Mouse (Mus musculus): ENCODE data around the gene Tor1aip1.

Gene Tor1aip1

DNA sequence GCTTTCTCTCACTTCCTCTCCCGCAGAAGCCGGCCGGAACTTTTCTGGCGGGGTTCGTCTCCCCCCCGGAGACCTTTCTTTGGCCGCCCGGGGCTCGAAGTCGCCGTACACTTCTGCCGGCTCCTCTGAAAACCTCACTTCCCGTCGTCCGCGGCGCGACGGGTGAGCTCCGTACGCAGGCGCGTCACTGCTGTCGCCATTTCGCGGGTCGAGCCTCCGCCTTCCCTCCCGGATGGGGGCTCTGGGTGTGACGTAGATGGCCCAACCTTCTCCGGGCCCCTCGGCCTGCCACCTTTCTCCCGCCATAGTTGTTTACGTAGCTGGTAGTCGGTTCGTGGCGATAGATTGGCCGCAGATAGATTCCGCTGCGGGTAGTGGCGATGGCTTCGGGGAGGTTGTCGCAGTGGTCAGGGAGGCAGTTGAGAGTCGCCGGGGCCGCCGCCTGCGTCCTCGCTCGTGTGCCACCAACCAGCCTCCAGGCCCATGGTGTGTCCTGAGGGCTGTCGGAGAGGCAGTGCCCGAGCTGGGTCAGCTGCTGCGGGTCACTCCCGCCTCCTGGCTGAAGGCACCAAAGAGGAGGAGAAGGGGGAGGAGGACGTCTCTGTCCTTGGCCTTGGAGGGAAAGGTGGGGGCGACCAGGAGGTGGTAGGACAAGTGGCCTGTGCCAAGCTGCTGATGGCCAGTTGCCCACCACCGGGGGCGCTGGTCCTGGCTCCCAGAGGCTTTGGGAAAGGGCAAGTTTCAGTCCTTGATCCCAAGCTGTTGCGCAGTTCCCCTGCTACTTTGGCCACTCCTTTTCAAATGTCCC, at the start of gene Tor1aip1:
TSS of gene Tor1aip1 (minus strand) at position 551 of the 808 bp plus-strand sequence.
- DNase-seq: peak; percentile 96 to 98

- peak in 1 of 2 experiments; percentile 32 for DNase-seq
These were observed 49.5 kb upstream of the Tor1aip1 start for GRCm38 (mm10) chr1:156085770-156086169.

- DNase-seq: no peak
These were observed 48.3 kb upstream of the Tor1aip1 start for GRCm38 (mm10) chr1:156084603-156085002.

- DNase-seq: no peak
These were observed 41.4 kb upstream of the Tor1aip1 start for GRCm38 (mm10) chr1:156077655-156078054.

- no peak for DNase-seq
These were observed 40.2 kb upstream of the Tor1aip1 start for GRCm38 (mm10) chr1:156076474-156076873.

DNA sequence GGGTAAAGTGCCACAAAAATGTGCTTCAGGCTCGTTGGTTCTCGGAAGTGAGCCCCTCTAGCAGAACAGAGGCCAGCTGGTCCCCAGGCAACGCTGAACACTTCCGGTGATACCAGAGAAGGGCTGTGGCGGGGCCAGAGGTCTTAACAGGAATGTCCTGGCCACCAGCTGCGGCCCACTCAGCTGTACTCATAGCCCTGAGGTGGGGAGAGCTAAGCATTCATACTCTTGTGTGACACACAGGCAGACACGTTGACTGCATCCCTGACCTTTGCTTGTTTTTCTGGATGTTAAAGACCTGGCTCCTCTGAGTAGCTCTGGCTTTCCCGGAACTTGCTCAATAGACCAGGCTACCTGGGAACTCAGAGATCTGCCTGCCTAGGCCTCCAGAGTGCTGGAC, 38.3 kb upstream of the Tor1aip1 start:
- DNase-seq: peak; percentile 77 to 85

GRCm38 (mm10) chr1:156073169-156073821, 37.0 kb upstream of the Tor1aip1 start:
- no peak for DNase-seq

DNA sequence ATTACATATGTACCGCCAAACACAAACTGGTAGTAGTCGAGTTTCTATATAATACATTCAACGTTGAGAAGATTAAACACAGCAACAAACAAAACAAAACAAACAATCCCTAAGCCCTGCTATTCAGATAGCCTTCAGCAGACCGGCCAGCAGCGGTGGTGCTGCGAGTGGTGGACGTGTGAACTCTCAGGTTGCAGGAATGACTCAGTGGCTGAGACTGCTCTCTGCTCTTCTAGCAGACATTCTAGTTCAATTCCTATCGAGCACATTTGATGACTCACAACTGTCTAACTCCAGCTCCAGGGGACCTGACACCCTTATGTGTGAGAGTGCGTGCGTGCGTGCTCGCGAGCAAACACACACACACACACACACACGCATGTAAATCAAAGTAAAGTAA, 33.8 kb upstream of the Tor1aip1 start:
- DNase-seq: no peak

DNA sequence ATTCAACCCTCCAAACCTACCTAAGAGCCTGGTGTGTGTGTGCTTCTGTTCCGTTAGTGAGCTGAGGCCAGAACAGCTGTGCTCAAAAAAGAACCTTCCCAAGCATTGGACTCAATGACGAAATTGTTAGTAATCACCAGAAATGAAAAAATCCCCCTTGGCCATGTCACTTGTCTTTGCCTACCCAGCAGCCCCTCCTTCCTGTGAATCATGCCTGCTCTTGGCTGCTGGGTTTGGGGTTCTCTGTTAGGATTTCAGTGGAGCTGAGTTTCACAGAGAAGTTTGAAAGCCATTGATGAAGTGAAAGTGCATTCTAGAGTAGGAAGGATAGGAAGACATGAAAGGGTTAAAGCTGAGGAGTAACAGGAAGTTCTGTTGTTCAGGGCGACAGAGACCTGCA, 29.9 kb upstream of the Tor1aip1 start:
- DNase-seq: no peak

- no peak for DNase-seq
These were observed 25.9 kb upstream of the Tor1aip1 start for GRCm38 (mm10) chr1:156062193-156062592.

GRCm38 (mm10) chr1:156058207-156058606, 21.9 kb upstream of the Tor1aip1 start:
- no peak for DNase-seq

GRCm38 (mm10) chr1:156046688-156047087, 10.4 kb upstream of the Tor1aip1 start:
- peak; percentile 33 to 63 for DNase-seq

DNA sequence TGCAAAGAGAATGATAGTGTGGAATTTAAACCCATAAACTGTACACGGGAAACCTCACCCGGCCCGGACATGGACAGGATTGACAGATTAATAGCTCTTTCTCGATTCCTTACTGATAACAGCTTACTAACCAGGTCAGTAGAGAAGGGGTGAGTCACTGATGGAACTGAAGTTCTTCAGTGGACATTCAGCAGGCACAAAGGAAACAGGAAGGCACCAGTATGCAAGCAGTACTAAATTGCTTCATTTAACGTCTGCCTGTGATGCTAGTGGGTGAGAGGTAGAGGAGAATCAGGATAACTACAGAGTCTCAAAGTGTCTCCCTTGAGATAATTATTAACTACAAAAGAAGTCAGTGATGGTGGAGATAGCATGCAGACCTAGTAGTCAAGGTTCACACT, 7.9 kb upstream of the Tor1aip1 start:
- DNase-seq: no peak

DNA sequence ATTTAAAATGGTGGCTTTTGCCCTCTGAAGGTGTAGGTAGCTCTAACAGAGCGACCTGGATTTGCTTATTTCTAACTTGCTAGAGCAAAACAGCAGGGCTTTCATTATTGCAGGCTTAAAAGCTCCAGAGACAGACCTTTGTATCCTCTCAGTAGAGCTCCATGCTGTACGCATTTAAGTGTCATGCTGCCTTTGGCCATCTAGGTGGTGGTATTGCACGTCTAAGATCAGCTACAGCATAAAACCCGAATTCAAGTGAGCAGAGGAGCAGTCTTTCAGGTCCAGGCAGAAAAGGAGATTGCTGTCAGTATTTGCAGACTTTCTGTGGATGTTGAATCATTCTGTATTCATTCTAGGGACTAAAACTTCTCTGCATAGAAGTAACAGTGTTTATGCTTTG, 6.7 kb upstream of the Tor1aip1 start:
- peak; percentile 59 to 70 for DNase-seq

- no peak for DNase-seq
These were observed 6.2 kb upstream of the Tor1aip1 start for GRCm38 (mm10) chr1:156042481-156042880.

DNA sequence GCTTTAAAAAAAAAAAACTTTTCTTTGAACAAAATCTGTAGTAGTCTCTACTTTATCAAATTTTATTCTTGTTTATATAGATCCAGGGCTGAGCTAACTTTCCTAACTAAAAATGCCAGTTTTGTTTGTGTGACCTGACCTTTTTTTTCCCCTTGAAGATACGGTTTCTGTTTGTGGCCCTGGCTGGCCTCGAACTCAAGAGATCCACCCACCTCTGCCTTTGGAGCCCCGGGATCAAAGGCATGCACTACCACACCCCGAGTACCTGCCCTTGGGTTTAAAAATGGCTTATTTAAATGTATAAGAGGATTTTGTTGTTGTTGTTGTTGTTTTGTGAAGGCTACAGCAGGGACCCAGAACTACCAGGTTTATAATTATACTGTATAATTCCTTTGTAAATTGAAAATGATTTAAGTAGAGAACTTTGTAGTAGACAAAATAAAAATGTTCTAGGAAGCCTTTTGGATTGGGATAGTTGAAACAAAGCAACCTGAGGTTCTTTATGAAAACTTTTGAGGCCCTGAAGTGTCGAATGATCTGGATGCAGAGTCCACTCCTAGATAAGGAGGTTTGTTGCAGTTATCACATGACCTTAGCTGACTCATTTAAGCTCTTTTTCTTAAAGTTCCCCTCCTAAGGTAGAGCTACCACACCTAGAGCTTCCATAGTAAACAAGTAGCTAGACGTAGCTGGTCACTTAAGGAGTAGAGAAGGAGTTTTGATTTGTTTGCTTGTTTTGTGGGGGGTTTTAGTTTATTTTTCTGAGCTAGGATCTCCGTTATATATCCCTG, 5.4 kb upstream of the Tor1aip1 start:
- peak in 1 of 2 experiments; percentile 4 for DNase-seq

DNA sequence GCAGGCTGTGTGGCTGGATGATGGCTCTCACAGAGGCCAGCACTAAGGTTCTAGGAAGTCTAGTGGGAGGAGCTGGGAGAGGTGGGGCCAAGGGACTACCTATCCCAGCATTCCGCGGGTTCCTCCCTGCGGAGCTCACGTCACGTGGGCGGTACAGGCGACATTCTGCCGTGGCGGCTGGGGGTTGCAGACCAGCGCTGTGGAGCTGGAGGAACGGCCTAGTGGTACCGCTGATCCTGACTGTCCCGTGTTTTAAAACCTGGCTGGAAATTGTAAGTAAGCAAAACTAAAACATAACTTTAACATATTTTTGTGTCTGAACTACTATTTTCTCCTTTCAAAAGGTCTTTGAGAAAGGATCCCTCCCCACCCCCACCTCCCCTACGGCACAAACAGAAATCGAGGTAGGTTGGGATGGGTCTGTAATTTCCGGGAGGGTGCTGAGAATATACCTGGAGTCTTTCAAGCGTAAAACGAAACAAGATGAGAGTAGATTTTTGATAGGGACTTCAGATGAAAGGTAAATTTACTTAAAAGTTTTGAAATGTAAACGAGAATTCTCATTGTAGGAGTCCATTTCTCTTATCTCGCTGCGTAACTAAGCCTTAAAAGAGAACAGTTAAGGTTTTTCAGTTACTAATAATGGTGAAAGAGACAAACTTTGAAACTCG, 4.6 kb upstream of the Tor1aip1 start:
- peak; percentile 93 to 95 for DNase-seq

GRCm38 (mm10) chr1:156039989-156040388, 3.7 kb upstream of the Tor1aip1 start:
- DNase-seq: peak in 1 of 2 experiments; percentile 28

- DNase-seq: peak; percentile 5 to 8
These were observed 884 bp upstream of the Tor1aip1 start for GRCm38 (mm10) chr1:156037144-156037583.

DNA sequence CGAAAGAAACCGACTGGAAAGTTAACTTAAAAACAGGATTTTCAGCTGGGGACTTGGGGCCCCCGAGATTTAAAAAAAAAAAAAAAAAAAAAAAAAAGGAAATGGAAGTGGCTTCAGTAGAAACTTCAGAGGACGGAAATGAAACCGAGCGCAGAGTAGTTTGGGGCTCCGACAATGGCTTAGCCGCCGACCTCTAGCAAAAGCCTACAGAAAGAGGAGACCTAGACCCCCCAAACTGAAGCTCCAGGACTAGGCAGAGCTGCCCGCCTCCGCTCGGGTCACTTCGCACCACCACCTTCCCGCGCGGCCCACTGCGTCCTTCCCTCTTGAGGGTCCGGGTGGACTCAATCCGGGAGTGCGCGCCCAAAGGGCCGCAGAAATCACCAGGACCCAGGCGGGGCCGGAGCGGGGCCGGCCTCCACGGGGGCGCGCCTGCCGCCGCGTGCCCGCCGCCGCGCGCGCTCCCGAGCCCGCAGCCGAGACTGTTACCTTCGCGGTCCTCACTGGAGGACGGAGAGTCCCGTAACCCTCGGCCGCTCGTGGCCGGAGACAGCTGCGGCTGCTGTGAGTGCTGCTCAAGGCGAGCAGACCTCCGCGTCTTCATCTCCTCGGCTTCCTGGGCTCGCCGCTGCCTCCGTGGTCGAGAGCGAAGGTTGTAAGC, 881 bp downstream of the Tor1aip1 start, which contains the start of gene Tor1aip2:
TSS of gene Tor1aip2 (plus strand) at position 135 of the 661 bp plus-strand sequence.
- peak; percentile 86 to 92 for DNase-seq

DNA sequence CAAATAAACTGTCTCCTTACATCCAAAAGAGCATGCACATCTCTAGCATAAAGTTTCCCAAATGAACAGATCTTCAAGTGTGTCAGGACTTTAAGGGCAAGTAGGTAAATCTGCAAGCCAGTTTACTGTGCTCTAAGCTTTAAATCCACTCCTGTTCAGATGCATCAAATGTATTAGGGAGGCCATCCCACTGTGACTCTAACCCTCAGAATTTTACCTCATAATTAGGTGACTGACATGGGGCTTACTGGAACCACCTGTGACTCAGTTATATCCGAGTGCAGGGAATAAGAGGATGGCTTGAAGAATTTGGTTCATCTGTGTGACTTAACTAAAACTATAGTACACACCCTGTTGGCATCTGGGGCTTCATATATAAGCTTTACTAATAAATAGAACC, 1.6 kb downstream of the Tor1aip1 start:
- no peak for DNase-seq

DNA sequence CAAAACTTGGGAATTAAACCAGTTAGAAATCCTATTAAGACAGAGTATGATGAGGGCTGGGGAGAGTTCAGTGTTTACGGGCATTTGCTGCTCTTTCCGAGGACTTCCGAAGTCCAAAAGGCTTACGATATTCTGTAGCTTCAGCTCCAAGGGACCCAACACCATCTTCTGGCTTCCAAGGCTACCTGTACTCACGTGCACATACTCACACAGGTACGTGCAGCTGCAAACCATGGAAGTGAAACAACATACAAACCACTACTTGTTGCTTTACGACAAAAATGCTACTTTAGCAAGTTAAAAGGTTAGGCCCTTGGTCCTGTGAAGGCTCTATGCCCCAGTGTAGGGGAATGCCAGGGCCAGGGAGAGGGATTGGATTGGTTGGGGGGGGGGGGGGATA, 2.4 kb downstream of the Tor1aip1 start:
- no peak for DNase-seq
